In genomic region chr14:55007120-55007908, GRCm38 (mm10) we compare ENCODE assay signal across 1 mouse cellular context.
TF ChIP-seq lines count a peak whose summit lies in the region.

No protein-coding gene starts in this region.

TF ChIP-seq in MEL, 35 proteins besides CTCF, POLR2A, EP300 and RAD21:
- TF ChIP-seq MYB (IDR thresholded peaks at IDR 0.05; ENCODE audit: low read depth, low read length) (no peak), TAL1 (IDR thresholded peaks at IDR 0.05; ENCODE audit: low read length) (peak; percentile 35; the same call in 1 of the 2 replicates)
